Mouse (Mus musculus): ENCODE measurements around the gene Adamts10. TPM values are rescaled to one million over a fixed set of nuclear protein-coding genes. Genes with fewer than 3 reads are reported as not detected.

Adamts10 gene
- polyA plus RNA-seq, 1 experiment, result 205 TPM

GRCm38 (mm10) chr17:33598506-33598905, 74.5 kb downstream of the Adamts10 start:
- no peak for TF ChIP-seq CTCF (IDR thresholded peaks at IDR 0.05; ENCODE audit: borderline replicate concordance, insufficient read depth, low read depth, low read length)
- no peak for TF ChIP-seq POLR2A (IDR thresholded peaks at IDR 0.05; ENCODE audit: borderline replicate concordance, insufficient read depth, low read length)
- Histone ChIP-seq H3K4me1 (ENCODE audit: control insufficient read depth, insufficient read depth, low read length) (no peaks in the 10 kb centered on the region), H3K4me3 (replicated peaks; ENCODE audit: insufficient read depth, low read depth, low read length) (no peak overlapping the region), H3K27me3 (ENCODE audit: control insufficient read depth, insufficient read depth, low read length) (no peaks in the 10 kb centered on the region), H3K27ac (ENCODE audit: insufficient read depth, low read length) (no peak overlapping the region)
- 84% methylated on average over 5 of the region's 5 CpGs for WGBS
- DNase-seq, result no peak

GRCm38 (mm10) chr17:33599836-33600475, 76.0 kb downstream of the Adamts10 start:
- TF ChIP-seq POLR2A (IDR thresholded peaks at IDR 0.05; ENCODE audit: borderline replicate concordance, insufficient read depth, low read length) (no peak), CTCF (IDR thresholded peaks at IDR 0.05; ENCODE audit: borderline replicate concordance, insufficient read depth, low read depth, low read length) (no peak)
- no peak for DNase-seq
- Histone ChIP-seq H3K4me1 (ENCODE audit: control insufficient read depth, insufficient read depth, low read length) (no peaks in the 10 kb centered on the region), H3K27me3 (ENCODE audit: control insufficient read depth, insufficient read depth, low read length) (no peaks in the 10 kb centered on the region), H3K4me3 (replicated peaks; ENCODE audit: insufficient read depth, low read depth, low read length) (no peak overlapping the region), H3K27ac (ENCODE audit: insufficient read depth, low read length) (no peak overlapping the region)
- 74% methylated on average over 8 of the region's 8 CpGs for WGBS

- no peak overlapping the region for H3K4me3 ChIP-seq (replicated peaks; ENCODE audit: insufficient read depth, low read depth, low read length)
- no peak for DNase-seq
- 81% methylated on average over 3 of the region's 3 CpGs for WGBS
- no peaks in the 10 kb centered on the region for H3K4me1 ChIP-seq (ENCODE audit: control insufficient read depth, insufficient read depth, low read length)
- no peak overlapping the region for H3K27ac ChIP-seq (ENCODE audit: insufficient read depth, low read length)
- TF ChIP-seq CTCF (IDR thresholded peaks at IDR 0.05; ENCODE audit: borderline replicate concordance, insufficient read depth, low read depth, low read length), result no peak
- no peak for TF ChIP-seq POLR2A (IDR thresholded peaks at IDR 0.05; ENCODE audit: borderline replicate concordance, insufficient read depth, low read length)
- no peaks in the 10 kb centered on the region for H3K27me3 ChIP-seq (ENCODE audit: control insufficient read depth, insufficient read depth, low read length)
Measured at GRCm38 (mm10) chr17:33600831-33601230, 76.8 kb downstream of the Adamts10 start.

GRCm38 (mm10) chr17:33601947-33602346, 77.9 kb downstream of the Adamts10 start:
- WGBS, result 86% methylated on average over 12 of the region's 12 CpGs

More at GRCm38 (mm10) chr17:33601947-33602346, 77.9 kb downstream of the Adamts10 start:
- TF ChIP-seq POLR2A (IDR thresholded peaks at IDR 0.05; ENCODE audit: borderline replicate concordance, insufficient read depth, low read length) (no peak), CTCF (IDR thresholded peaks at IDR 0.05; ENCODE audit: borderline replicate concordance, insufficient read depth, low read depth, low read length) (no peak)
- H3K4me1 ChIP-seq (ENCODE audit: control insufficient read depth, insufficient read depth, low read length), result no peaks in the 10 kb centered on the region
- no peaks in the 10 kb centered on the region for H3K27me3 ChIP-seq (ENCODE audit: control insufficient read depth, insufficient read depth, low read length)
- no peak overlapping the region for H3K4me3 ChIP-seq (replicated peaks; ENCODE audit: insufficient read depth, low read depth, low read length)
- no peak overlapping the region for H3K27ac ChIP-seq (ENCODE audit: insufficient read depth, low read length)
- no peak for DNase-seq

Other genes starting within 250 kb of the Adamts10 start
- gene Zfp955b, start 234.7 kb upstream of the Adamts10 start, polyA plus RNA-seq (2012; rRNA removed), result 16.0 and 16.8 TPM in 2 replicates
- 8.2 and 10.6 TPM in 2 replicates for gene Zfp81, start 165.3 kb upstream of the Adamts10 start, polyA plus RNA-seq (2012; rRNA removed)
- gene Zfp101, start 129.6 kb upstream of the Adamts10 start, polyA plus RNA-seq (2012; rRNA removed), result 12.7 and 13.1 TPM in 2 replicates
- gene Actl9, start 91.3 kb upstream of the Adamts10 start, polyA plus RNA-seq (2012; rRNA removed), result 0.46 and 0.61 TPM in 2 replicates
- 0.86 and 1.0 TPM in 2 replicates for gene Myo1f, start 31.5 kb downstream of the Adamts10 start, polyA plus RNA-seq (2012; rRNA removed)
- 99.1 and 107 TPM in 2 replicates for gene Zfp414, start 104.9 kb downstream of the Adamts10 start, polyA plus RNA-seq (2012; rRNA removed)
- gene Pram1, start 113.9 kb downstream of the Adamts10 start, polyA plus RNA-seq (2012; rRNA removed), result 2.8 and 3.4 TPM in 2 replicates
- 270 and 273 TPM in 2 replicates for gene Hnrnpm, start 162.7 kb downstream of the Adamts10 start, polyA plus RNA-seq (2012; rRNA removed)
- gene March2, start 194.5 kb downstream of the Adamts10 start, polyA plus RNA-seq (2012; rRNA removed), result 157 and 171 TPM in 2 replicates
- gene Rab11b, start 236.3 kb downstream of the Adamts10 start, polyA plus RNA-seq (2012; rRNA removed), result 494 and 510 TPM in 2 replicates

All from cerebellum, adult 2 months (tissue).